Mouse (Mus musculus): Measurements from ENCODE around the gene Zfp787.
"Not testable (repeated sequence)": the region's sequence is repeated elsewhere in the genome, so short reads cannot be mapped to it uniquely, and the experiment has no call there.

Zfp787 gene

DNA sequence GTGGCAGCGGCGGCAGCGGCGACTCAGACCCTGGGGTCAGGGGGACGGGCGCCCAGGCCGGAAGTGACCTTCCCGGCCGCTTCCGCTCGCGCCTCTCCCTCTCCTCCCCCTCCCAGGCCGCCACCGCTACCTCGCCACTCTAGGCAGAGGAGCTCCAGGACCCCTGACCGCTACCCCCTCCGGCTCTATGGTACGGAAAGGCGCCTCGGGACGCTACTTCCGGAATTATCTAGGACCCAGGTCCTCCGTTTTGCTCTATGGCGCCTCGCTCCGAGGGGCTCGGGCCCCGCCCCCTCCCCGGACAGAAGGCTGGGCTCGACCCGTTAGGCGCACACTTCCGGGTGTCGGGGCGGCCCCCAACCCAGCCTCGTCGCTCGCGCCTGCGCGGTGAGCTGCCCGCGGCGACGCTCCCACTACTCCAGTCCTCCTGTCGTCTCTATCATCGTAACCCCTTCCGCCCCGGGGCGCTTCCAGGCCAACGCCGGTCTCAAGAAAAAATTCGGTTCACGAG, at the start of gene Zfp787:
Gene Zfp787 (minus strand): TSS at position 97 of the 511 bp plus-strand sequence.
- peak; percentile 98 for DNase-seq (ENCODE audit: low spot score)

DNA sequence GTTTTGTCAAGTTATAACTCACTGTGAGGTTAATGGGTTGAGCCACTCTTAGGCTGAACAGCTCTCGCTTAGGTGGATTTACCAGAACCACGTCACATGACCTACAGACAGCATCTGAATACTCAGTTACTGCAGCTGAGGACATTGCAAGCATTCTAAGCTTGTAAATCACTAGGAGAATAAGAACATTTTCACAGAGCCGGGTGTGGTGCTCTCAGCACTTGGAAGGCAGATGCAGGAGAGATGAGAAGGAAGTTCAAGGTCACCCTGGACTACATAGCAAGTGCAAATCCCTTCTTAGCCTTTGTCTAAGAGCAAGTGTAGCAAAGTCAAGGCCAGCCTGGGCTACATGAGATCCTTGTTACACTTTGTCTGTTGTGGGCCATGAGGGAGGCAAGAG, 48.4 kb upstream of the Zfp787 start:
- no peak for DNase-seq (ENCODE audit: low spot score)

DNA sequence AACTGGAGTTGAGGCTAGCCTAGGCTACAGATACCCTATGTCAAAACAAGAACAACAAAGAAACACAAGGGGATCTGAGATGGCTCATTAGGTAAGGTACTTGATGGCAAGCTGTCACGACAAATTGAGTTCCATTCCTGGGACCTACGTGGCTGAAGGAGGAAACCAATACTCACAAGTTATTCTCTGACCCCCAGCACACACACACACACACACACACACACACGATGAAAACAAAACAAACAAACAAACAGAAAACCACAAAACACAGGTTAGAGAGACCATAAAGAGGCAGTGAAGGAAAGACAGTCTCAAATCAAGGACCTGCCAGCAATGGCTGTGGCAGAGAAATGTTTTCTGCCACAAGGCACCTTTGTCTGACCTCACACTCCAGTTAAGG, 41.0 kb upstream of the Zfp787 start, which contains the start of gene Galp:
Gene Galp (plus strand): TSS at position 301 of the 400 bp plus-strand sequence.
- no peak for DNase-seq (ENCODE audit: low spot score)

DNA sequence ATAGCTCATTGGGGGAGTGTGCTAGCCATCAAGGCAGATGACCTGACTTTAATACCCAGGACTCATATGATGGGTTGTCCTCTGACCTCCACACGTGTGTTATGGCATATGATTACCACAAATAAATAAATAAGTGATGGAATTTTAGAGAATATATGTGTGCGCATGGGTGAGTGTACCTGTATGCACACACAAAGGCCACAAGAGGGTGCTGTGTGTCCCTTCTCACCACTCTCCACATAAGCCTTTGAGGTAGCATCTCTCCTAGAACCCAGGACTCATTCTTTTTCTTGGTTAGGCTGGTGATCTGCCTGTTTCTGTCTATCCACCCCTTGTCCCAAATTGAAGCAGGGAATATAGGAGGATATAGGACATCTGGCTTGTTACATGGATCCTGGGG, 40.0 kb upstream of the Zfp787 start:
- no peak for DNase-seq (ENCODE audit: low spot score)

DNA sequence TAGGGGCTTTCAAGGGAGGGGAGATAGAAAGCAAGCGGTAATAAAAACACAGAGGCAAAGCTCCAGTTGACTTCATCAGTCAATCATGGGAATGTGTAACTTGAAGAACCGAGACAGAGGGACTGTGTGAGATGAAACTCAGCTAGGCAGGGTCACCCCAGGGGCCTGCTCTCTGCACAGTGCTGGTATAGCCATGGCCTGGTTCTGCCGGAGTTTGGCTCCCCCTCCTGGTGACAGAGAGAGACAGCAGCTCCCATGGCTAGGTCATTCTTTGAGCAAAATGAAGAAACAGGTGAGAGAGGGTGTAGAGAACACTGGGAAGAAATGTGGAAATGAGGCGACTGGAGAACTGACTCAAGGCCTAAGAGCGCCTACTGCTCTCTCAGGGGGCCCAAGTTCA, 38.3 kb upstream of the Zfp787 start:
- DNase-seq (ENCODE audit: low spot score) = peak; percentile 56

DNA sequence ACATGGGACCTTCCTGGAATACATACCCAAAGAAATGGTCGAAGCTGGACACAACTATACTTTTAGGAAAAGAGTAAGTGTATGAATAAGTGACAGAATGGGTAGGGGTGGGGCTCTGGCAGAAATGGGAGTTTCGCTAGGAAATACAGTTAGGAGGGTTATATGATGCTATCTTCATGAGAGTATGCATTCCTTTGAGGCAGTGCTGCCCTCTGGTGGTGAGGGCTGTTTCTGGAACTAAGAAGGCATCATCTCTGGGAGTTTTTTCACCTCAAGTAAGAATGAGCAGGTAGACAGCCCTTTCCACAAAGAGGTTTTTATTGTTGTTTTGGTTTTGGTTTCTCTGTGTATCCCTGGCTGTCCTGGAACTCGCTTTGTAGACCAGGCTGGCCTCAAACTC, 35.6 kb upstream of the Zfp787 start:
- peak; percentile 70 for DNase-seq (ENCODE audit: low spot score)

DNA sequence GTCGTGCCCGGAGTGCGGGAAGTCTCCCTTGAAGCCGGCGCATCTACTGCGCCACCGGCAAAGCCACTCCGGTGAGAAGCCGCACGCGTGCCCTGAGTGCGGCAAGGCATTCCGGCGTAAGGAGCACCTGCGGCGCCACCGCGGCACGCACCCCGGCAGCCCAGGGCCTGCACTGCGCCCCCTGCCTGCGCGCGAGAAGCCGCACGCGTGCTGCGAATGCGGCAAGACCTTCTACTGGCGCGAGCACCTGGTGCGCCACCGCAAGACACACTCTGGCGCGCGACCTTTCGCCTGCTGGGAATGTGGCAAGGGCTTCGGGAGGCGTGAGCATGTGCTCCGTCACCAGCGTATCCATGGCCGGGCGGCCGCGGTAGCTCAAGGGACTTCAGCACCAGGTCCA, 33.7 kb upstream of the Zfp787 start:
- DNase-seq (ENCODE audit: low spot score) = no peak

DNA sequence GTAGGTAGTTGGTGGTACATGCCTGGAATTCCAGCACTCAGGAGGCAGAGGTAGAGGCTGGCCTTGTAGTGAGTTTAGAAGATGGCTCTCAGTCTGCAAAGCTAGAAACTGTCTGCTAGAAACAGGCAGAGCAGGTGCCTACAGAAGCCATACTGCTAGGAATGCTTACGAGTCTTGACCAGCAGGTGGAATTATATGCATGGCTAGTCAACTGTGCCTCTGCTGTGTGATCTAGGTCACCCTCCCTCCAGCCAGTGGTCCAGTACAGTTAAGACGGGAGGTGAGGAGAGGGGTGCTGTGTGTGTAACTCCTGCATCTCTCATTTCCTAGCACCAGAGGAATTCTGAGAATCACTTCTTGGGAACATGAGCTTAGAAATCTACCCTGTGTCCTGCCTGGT, 31.0 kb upstream of the Zfp787 start:
- DNase-seq (ENCODE audit: low spot score) = no peak

DNA sequence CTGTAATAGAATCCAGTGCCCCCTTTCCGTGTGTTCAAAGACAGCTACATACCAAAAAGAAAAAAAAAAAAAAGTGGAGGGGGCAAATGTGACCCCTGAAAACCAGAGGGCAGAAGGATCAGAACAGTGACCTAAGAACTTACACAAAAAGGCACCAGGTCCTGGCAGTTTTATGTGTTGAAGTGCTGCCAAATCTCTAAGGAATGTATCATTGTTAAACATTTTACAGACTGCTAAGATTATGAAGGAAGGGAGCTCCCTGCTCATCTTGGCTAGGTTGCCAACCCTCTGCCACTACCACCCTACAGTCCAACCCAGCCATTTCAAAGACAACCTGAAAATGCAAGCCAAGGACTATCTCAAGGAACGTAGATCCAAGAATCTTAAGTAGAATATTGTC, 30.4 kb upstream of the Zfp787 start:
- DNase-seq (ENCODE audit: low spot score) = no peak

DNA sequence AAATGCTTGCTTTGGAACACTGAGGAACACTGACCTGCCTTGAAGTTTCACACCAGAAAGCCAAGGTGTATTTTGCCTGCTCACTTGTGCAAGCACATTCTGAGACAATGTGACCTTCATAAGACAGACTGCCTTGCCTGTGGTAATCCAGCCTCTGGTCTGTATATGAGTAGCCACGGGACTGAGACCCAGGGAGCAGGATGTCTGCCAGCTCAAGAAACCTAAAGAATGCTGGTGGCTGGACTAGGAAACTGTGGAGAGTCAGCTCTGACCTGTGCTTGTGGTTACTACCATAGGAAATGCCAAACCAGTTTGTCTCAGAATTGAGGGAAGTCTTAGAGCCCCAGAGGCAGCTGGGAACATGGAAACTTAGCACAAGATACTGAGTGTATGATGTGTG, 29.6 kb upstream of the Zfp787 start:
- DNase-seq (ENCODE audit: low spot score) = no peak

DNA sequence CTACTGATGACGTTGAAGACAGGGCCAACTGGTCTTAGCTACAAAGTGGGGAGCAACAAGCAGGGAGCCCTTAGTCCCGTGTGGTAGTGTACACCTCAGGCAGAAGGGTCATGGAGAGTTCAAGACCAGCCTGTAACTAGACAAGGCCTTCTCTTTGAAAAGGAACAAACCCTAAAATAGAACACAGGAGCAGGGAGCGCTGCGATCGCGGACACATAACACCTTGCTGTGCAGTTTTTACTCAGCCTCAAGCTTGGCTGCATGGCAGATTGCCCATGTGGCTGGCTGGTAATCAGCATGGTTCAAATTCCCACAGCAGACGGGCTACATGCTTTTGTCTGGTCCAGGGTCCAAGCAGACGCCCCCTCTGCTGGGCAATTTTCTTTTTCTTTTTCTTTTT, 28.7 kb upstream of the Zfp787 start:
- DNase-seq (ENCODE audit: low spot score) = no peak

DNA sequence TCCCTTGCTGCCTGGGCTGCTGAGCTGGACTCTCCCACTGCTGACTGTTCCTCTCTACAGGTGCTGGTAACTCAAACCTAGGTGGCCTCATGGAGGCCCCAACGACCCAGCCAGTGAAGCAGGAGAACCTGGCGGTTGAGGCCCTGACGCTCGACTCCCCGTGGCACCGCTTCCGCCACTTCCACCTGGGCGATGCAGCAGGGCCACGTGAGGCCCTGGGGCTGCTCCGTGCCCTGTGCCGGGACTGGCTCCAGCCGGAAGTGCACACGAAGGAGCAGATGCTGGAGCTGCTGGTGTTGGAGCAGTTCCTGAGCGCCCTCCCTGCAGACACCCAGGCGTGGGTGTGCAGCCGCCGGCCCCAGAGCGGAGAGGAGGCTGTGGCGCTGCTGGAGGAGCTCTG, 28.0 kb upstream of the Zfp787 start:
- DNase-seq (ENCODE audit: low spot score) = no peak

DNA sequence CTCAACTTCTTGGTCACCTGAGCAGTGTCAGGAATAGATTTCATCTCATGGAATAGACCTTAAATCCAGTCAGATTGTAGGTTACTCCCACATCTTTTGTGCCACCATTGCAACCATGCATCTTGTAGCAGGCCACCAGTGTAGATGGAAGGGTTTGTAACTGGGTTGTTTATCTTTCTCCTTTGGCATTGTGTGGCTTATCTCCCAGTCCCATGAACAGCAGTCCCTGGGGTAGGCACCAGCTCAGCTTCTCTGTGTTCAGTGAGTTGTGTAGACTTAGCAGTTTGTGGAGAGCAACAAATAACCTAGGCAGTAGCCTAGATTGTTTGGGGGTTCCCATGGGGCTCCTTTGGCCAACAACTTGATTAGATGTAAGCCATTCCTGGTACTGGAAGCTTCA, 27.1 kb upstream of the Zfp787 start:
- no peak for DNase-seq (ENCODE audit: low spot score)

DNA sequence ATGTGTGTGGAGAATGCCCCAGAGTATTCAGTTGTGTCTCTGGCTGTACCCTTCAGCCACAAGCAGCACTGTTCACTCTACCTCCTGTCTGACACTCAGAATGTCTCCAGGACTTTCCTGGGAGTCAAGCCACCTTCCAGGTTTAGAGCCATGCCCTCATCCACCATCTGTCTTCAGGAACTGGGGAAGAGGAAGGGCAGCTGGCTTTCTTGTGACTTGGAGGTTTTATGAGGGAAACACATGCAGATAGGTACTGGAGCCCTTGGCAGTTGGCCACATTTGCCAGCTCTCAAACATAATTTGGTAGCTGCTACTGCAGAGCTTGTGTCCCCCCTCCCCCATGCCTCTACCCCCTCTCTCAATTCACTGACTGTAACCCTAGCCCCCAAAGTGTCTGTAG, 23.2 kb upstream of the Zfp787 start:
- DNase-seq (ENCODE audit: low spot score) = no peak

DNA sequence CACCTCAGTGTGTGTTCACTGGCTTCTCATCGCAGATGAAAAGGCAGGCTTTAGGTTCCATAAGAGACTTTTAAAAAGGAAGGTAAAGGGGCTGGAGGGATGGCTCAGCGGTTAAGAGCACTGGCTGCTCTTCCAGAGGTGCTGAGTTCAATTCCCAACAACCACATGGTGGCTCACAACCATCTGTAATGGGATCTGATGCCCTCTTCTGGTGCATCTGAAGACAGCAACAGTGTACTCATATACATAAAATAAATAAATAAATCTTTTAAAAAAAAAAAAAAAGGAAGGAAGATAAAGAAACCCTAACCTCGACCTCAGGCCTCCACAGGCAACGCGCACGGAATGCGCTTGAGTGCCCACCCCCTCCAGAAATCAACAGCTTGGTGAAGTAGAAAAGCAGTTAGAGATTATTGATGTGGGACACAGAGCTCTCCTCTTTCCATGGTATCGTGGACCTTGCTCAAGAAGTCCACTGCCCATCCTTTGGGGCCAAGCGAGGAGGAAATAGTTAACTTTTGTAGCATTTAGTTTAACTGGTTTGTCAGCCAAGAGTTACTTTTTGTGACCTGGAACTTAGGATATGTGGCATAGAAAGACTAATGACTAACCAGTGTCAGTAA, 18.7 kb upstream of the Zfp787 start:
- DNase-seq (ENCODE audit: low spot score) = not testable (repeated sequence)

DNA sequence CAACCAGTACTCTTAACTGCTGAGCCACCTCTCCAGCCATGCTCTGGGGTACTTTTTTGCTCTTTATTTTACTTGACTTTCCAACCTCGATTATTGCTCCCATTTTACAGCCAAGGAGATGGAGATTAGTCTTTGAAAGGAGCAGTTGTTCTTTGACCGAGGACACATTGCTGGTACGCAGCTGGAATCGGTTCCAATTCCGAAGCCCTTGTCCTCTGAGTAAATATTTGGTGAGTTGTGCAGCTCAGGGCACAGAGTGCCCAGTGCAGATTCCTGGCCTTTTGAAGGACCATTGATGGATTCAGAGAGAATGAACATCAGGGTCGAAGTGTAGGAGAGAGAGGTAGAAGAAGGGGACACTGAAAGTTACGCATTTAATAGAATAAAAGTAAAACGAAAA, 18.1 kb upstream of the Zfp787 start:
- DNase-seq (ENCODE audit: low spot score) = no peak

DNA sequence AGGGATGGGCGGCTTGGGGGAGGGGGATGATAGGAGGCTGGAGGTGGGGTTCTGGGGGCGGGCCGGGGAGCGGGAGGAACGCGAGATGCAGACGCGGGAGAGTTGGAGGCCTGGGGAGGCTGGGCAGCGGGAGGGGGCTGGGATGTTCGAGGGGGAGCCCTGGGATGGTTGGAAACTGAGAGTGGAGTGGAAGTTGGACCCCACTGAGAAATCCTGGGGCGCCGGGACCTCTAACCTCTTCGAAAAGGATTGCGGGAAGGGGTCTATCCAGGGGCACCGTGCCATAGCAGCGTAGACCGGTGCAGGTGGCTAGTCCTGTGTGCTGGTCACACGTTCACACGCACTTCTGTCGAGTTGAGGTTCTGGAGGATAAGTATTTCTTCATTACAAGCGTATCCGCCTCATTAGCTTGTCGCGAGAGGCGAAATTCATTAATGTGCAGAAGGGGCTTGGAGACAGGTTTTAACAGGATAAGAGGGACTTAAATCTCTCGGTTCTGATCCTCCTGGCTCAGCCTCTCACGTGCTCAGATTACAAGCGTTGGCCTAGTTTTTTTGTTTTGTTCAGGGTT, 17.0 kb upstream of the Zfp787 start:
- no peak for DNase-seq (ENCODE audit: low spot score)

DNA sequence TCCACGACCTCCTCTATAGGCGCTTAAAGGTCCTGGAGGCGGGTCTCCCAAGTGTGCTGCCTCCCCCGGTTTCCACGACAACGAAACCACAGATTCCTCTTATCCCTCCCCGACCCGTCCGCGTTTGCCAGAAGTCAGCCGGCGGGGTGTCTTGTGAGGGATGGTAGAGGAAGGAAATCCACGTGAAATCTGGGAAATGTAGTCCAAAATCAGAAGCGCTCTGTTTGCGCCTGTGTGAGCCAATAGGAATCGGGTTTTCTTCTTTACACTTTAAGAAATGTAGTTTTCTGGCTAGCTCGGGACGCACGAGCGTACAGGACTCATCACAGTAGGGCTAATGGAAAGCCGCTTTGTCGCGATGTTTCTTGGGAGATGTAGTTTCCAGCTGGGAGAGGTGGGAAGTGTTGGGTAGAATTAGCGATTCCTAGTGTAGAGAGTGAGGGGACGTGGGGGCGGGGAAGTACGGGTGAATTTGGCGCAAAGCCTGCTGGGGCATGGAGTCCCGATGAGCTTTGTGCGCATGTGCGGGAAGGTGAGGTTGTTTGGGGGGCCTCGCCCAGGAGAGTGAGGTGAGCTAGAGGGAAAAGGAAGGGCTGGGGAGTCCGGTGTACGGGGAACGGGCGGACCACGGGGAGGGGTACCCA, 16.3 kb upstream of the Zfp787 start, which contains the start of gene Zfp444:
Gene Zfp444 (plus strand): TSS at position 221 of the 644 bp plus-strand sequence.
- peak; percentile 96 for DNase-seq (ENCODE audit: low spot score)

DNA sequence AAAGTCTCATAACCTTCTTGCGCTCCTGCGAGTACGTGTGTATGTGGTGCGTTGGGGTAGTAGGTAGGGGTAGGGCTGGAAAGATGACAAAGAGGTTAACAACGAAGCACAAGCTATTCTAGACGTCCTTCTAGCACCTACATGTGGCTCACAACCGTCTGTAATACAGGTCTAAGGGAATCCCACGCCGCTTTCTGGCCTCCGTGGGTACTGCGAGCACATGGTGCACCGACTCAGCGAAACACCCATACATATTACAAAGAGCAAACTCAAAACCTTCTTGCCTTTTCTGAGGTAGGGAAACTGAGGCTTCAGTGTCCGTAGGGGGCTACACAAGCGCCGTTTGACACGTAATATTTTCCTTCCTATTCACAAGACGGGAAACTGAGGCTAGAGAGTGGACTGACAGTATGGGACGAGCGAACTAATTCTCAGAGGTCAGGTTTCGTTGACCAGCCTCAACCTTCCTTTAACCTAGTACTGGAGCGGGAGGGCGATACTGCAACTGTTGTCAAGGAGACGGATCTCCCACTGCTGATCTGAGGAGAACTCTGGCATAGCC, 15.7 kb upstream of the Zfp787 start:
- DNase-seq (ENCODE audit: low spot score) = peak; percentile 70

DNA sequence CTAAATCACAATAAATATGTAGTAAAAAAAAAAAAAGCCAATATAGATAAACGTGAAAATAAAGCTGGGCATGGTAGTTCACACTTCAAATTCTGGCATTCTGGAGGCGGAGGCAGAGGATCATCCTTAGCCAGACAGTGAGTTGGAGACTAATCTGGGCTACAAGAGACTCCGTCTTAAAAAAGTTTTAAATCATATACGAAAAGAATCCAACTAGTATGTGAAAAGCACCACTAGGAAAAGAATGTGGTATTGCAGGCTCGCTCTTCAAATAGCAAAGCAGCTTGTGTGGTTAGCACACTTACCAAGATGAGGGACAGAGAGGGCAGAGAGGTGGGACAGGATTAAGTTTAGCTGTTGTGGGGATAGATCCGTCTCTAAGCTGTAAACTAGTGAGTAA, 15.1 kb upstream of the Zfp787 start:
- DNase-seq (ENCODE audit: low spot score) = no peak

DNA sequence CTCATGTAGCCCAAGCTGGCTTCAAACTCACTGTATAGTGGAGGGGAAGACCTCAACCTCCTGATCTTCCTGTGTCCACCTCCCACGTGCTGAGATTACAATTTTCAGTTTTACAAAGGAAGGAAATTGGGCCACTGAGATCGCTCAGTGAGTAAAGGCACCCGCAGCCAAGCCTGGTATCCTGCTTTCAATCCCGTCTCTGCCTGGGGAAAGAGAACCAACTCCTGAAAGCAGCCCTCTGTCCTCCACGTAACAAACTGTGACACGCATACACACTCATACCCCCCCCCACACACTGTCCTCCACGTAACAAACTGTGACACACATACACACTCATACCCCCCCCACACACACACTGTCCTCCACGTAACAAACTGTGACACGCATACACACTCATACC, 14.6 kb upstream of the Zfp787 start:
- DNase-seq (ENCODE audit: low spot score) = no peak

DNA sequence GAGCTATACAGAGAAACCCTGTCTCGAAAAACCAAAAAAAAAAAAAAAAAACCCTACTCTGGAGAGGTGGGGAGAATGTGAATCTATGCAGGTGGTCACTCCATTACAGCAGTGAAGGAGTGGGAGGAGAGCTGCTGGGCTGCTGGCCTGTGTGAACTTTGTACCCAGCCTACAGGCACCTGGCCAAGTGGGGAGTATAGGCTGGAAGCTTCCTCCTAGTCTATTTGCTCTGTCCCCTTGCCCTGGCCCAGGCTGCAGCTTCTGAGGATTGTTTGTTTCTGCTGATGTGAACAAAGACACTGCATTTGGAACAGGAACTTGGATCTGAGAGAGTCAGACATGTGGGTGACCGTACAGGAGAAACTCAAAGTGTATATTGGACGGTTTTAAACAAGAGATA, 13.6 kb upstream of the Zfp787 start:
- DNase-seq (ENCODE audit: low spot score) = peak; percentile 49

DNA sequence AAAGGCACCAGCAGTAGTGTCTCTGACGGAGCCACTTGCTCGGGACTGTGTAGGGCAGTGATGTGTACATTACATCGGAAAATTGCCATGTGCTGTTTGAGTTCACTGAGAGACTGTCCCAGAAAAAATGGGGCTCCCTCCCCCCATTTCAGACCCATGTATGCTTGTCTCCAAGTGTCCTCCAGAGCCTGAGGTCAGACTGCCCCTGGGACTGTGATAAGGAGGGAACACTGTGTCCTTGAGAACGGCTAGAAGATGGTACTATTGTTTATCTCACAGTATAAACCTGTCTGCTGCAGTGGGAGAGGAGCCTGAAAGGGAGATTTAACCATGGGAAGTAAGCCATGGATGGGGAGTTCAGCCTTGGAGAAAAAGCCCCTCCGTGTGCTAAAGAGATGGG, 8.9 kb upstream of the Zfp787 start:
- DNase-seq (ENCODE audit: low spot score) = peak; percentile 64
